Mouse (Mus musculus): ENCODE measurements around the gene Oxa1l.

Gene Oxa1l

GRCm38 (mm10) chr14:54370595-54370994 lies 10.0 kb downstream of the Oxa1l start:
- DNase-seq (ENCODE audit: low read depth, low spot score) = no peak

DNA sequence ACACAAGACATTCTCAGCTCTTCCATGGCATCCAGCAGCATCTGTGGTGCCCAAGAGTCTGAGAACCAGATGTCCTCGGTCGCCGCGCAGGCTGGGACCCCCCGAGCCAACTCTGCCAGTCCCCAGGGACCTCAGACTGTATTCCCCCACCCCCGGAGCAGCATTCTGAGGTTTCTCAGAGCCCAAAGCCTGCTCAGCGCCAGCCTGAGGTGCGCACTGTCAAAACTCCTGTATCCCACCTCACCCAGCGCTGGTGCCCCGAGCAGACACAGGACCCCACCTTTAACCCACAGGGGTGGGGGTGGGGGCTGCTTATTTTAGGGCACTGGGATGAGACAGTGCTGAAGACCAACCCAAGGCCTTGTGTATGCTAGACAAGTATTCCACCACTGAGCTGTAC lies 10.8 kb downstream of the Oxa1l start:
- DNase-seq (ENCODE audit: low read depth, low spot score) = no peak

GRCm38 (mm10) chr14:54372923-54373322 lies 12.3 kb downstream of the Oxa1l start:
- DNase-seq (ENCODE audit: low read depth, low spot score) = no peak

DNA sequence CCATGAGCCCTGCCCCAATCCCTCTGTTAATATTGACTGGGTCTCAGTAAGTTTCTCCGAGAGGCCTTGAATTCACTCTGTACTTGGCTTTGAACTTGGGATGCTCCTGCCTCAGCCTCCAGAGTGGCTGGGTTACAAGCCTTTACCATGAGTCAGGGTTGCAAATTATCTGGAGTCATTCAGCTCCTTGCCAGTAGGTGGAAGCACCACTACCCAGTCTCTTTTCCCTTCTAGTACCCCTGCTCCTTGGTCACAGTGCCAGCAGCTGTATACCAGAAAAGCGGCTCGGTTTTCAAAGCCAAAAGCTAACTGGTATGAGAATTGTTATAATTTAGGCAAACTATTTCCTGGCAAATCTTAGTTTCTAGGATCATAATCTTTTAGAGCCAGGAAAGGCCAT lies 15.3 kb downstream of the Oxa1l start:
- no peak for DNase-seq (ENCODE audit: low read depth, low spot score)

- no peak for DNase-seq (ENCODE audit: low read depth, low spot score)
These were observed 16.5 kb downstream of the Oxa1l start for GRCm38 (mm10) chr14:54377166-54377565.

DNA sequence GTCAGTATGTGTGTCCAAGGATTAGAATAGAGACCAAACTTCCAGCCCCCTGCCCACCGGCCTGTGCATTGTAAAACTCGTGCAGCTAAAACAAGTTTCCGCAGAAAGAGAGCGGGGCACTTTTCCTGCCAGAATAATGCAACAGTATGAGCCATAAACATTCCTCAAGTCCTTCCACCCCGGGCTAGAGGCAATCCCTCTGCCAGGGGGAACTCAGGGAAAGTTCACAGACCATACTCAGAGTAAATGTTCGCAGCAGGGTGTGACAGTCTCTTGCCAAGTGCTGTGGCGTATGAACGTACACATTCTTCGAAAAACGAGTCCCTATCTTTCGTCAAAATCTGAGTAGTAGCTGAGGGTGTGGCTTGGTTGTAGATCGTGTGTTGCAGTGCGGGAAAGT lies 18.9 kb downstream of the Oxa1l start:
- DNase-seq (ENCODE audit: low read depth, low spot score) = no peak

DNA sequence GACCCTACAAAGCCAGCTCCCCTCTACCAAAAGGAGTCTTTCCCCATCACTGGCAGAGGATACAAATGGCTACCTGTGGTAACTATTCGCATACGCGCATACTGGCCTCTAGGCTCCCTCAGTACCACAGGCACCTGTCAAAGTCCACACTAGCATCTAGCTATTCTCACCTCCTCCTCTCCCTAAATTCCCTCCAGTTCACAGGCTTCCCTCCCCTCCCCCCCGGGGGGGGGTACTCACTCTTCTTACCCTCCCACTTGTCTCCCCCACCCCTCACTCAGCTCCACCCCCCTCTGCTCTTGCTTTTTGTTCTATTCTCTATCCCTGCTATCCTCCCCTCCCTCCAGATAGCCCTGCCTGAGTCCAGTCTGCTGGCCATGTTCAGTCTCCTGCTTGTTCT lies 20.0 kb downstream of the Oxa1l start:
- no peak for DNase-seq (ENCODE audit: low read depth, low spot score)

DNA sequence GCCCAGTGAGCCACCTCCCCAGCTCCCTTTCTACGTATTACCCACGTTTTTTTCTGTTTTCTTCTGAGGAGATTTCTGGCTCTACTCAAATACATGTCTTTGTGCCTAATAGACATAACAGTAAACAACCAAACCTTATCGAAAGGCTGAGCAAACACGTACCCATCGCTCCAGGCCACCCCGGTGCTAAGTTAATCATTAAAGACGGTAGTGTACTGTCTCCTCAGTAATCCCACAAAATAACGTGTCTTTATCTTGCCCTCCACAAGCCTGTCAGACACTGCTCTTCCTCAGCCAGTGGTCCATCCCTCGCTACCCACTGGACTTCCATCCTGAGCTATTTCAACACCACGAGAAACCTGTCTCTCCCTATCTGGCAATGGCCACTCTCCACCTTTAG lies 21.2 kb downstream of the Oxa1l start:
- no peak for DNase-seq (ENCODE audit: low read depth, low spot score)

- DNase-seq (ENCODE audit: low read depth, low spot score) = no peak
These were observed 22.0 kb downstream of the Oxa1l start for GRCm38 (mm10) chr14:54382641-54383040.

DNA sequence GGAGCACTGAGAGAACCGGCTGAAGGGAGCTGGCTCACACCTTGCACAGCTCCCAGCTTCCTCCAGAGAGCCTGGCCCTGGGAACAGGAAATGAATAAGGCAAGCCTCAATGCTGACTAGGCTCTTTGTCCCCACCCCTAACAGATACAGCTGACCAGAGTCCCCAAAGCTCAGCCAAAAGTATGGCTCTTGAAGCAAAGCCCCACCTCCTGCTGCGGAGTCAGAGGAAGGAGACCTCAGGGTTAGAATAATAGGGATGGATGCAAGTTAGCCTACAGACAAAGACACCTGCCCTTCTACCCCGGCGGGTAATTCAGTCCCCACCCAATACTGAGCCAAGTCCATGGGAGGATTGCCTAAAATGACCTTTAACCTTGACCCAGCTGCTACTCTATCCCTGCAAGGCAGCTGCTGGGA lies 22.7 kb downstream of the Oxa1l start:
- no peak for DNase-seq (ENCODE audit: low read depth, low spot score)

GRCm38 (mm10) chr14:54384396-54384795 lies 23.8 kb downstream of the Oxa1l start:
- DNase-seq (ENCODE audit: low read depth, low spot score) = no peak

DNA sequence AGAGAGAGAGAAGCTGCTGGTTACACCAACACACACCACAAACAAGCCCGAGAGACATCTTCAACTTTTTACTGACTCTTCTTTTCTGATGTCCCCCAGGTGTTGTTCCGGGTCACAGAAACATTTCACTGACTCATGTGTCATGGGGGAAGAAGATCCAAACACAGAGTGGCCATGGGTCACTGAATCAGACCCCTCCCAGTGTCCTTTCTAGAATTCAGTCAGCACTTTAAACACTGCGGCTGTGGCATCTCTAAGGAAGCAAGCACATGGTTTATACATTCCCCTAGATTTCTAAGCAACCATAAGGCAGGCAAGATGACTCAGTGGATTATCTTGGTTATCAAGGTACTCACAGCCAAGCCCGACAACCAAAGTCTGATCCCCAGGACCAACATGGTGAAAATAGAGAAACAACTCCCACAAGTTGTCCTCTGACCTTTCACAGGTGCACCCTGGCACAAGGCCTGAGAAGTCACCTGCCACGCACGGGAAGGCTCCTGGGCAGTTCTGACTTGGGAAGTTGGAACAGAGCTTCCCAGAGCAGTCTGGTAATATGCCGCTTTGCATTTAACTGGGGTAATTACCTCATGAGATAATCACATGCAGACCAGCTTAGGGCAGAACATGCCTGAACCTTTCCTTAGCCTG lies 25.5 kb downstream of the Oxa1l start:
- DNase-seq (ENCODE audit: low read depth, low spot score) = no peak

DNA sequence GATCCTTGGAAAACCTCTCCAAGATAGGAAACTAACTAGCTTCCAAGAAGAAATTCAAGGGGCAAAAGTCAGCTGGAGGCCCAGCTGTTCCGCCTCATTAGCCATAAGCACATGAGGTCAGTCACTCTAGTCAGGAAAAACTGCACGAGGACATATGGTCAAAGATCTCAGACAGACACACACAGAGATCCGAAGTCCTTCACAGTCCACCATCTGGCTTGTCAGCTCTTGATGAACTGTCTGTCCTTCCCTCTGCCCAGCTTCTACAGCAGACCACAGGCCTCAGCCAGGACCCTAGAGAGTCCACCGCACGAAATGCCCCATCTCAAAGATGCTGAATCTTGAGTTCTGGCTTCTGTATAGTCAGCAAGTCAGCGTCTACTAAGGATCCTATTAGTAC lies 26.9 kb downstream of the Oxa1l start:
- DNase-seq (ENCODE audit: low read depth, low spot score) = no peak

DNA sequence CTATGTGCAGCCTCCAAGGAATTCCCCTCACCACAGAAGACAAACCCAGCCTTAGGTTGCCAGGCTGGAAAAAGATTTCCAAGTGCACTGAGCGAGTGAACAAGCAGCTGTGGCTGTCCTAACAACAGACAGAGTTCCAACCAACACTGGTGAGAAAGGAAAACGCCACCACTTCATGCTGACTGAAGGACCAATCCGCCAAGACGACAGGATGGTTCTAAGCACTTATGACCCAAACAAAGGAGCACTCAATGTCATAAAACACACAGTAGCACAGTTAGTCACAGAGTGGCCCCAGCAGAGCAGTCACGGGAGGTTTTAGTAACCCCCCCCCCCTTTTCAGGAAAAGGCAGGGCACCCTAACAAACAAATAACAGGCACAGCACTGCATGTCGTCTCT lies 30.2 kb downstream of the Oxa1l start:
- DNase-seq (ENCODE audit: low read depth, low spot score) = no peak

GRCm38 (mm10) chr14:54393794-54394193 lies 33.2 kb downstream of the Oxa1l start:
- DNase-seq (ENCODE audit: low read depth, low spot score) = no peak

GRCm38 (mm10) chr14:54394309-54394708 lies 33.7 kb downstream of the Oxa1l start:
- DNase-seq (ENCODE audit: low read depth, low spot score) = no peak

GRCm38 (mm10) chr14:54396685-54397084 lies 36.1 kb downstream of the Oxa1l start:
- DNase-seq (ENCODE audit: low read depth, low spot score) = no peak

GRCm38 (mm10) chr14:54397872-54398527 lies 37.4 kb downstream of the Oxa1l start:
- DNase-seq (ENCODE audit: low read depth, low spot score) = no peak

- DNase-seq (ENCODE audit: low read depth, low spot score) = no peak
These were observed 37.9 kb downstream of the Oxa1l start for GRCm38 (mm10) chr14:54398528-54398916.

DNA sequence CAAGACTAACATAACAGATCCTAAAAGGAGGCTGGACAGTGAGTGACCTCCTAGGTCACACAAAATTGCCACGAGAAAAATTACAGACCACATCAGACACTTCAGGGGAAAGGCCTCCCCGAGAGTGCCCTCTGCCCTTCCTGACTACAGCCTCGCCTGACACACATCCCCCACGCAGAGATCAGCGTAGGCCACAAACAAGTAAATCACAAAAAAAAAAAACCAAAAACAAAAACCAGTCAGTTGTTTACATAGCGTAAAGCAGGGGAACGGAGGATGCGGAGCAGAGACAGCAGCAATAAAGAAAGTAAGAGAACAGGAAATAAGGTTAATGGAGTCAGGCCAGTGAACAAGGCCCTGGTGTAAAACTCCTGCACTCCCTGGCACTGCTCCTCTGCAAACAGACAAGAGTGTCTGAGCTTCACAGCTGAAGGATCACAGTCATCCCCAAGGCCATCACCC lies 38.3 kb downstream of the Oxa1l start:
- DNase-seq (ENCODE audit: low read depth, low spot score) = no peak

GRCm38 (mm10) chr14:54401723-54402122 lies 41.1 kb downstream of the Oxa1l start:
- DNase-seq (ENCODE audit: low read depth, low spot score) = no peak

DNA sequence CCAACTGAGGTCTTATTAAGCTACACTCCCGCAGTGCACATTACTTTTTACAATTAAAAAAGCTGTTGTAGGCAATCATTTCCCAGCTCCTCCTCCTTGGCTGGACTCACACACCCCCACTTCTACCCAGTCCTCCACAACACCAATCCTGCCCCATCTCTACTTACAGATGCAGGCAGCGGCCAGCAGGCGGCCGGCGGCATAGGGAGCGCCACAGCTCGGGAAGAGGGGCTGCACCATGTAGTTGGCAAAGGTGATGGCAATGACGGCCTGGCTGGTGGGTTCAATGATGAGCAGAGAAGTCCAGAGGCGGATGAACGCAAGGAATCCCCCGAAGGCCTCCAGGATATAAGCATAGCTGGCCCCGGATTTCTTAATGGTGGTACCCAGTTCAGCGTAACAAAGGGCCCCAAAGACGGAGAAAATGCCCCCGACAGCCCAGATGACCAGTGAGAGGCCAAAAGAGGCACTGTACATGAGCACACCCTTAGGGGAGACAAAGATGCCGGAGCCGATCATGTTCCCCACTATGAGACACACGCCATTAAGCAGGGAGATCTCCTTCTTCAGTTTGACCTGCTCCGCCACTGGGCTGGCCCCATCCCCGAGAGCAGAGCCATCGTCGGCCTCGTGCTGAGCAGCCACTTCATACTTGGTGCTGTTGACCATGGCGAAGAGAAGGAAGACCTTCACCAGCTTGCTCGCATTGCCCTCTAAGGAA lies 47.9 kb downstream of the Oxa1l start:
- no peak for DNase-seq (ENCODE audit: low read depth, low spot score)
